Mouse (Mus musculus) thymus, postnatal 4 days (tissue): Measurements from ENCODE around the gene Sp140.
"Not testable (repeated sequence)": the region's sequence is repeated elsewhere in the genome, so short reads cannot be mapped to it uniquely, and the experiment has no call there.

ENCODE experiments used
- DNase-seq: peaks from one replicate; pipeline ENCODE4 v3.0.0; 2021

The Sp140 gene

GRCm38 (mm10) chr1:85650524-85650923 is 50.3 kb downstream of the Sp140 start:
- peak; percentile 19 for DNase-seq

- DNase-seq: peak; percentile 22
Observed at GRCm38 (mm10) chr1:85651770-85652275, 51.6 kb downstream of the Sp140 start.

GRCm38 (mm10) chr1:85657211-85657610 is 57.0 kb downstream of the Sp140 start:
- DNase-seq: not testable (repeated sequence)

- DNase-seq: no peak
Observed at GRCm38 (mm10) chr1:85664266-85664665, 64.1 kb downstream of the Sp140 start.

GRCm38 (mm10) chr1:85680226-85680625 is 80.0 kb downstream of the Sp140 start:
- DNase-seq: peak; percentile 45

GRCm38 (mm10) chr1:85686666-85687065 is 86.5 kb downstream of the Sp140 start:
- DNase-seq: peak; percentile 36

- DNase-seq: peak; percentile 61
Observed at GRCm38 (mm10) chr1:85687346-85687745, 87.2 kb downstream of the Sp140 start.

- DNase-seq: no peak
Observed at GRCm38 (mm10) chr1:85690544-85690943, 90.4 kb downstream of the Sp140 start.

GRCm38 (mm10) chr1:85692281-85692680 is 92.1 kb downstream of the Sp140 start:
- DNase-seq: no peak

GRCm38 (mm10) chr1:85693280-85693679 is 93.1 kb downstream of the Sp140 start:
- no peak for DNase-seq
